Mouse (Mus musculus) forebrain, embryonic 14.5 days (tissue): ENCODE results near the gene F8. TPM values are rescaled to one million over a fixed set of nuclear protein-coding genes. Genes with fewer than 3 reads are reported as not detected.

ENCODE experiments used
- ATAC-seq: fragments of 200-750 bp; cut with Nextera tagmentation; 2 replicates; pipeline ENCODE4 v1.8.0; 2017; ENCODE audit warnings: mild to moderate bottlenecking, moderate library complexity
- DNase-seq: peaks from one replicate; pipeline ENCODE4 v3.0.0-alpha.2; 2015; ENCODE audit warnings: low spot score
- H3K27ac ChIP-seq: fragments of 300-500 bp; sonication (generic); 2 replicates; pipeline ENCODE4 v1.5.1; 2014; ENCODE audit warnings: low read depth, mild to moderate bottlenecking, control low read depth, low read length, moderate library complexity
- H3K27me3 ChIP-seq: fragments of 300-500 bp; sonication (generic); replicated peaks from 2 replicates; pipeline ENCODE4 v1.6.1; 2014; ENCODE audit warnings: low read length, control low read depth, mixed read lengths; ENCODE audit not compliant: control insufficient read depth, insufficient read depth
- H3K36me3 ChIP-seq: fragments of 300-500 bp; sonication (generic); 2 replicates; pipeline ENCODE4 v1.6.1; 2014; ENCODE audit warnings: low read length, control low read depth; ENCODE audit not compliant: control insufficient read depth, insufficient read depth
- H3K4me1 ChIP-seq: fragments of 300-500 bp; sonication (generic); 2 replicates; pipeline ENCODE4 v1.6.1; 2014; ENCODE audit warnings: antibody characterized with exemption, low read length, control low read depth; ENCODE audit not compliant: control insufficient read depth, insufficient read depth
- H3K4me2 ChIP-seq: fragments of 300-500 bp; sonication (generic); 2 replicates; pipeline ENCODE4 v1.6.1; 2014; ENCODE audit warnings: mild to moderate bottlenecking, control low read depth, low read length
- H3K4me3 ChIP-seq: fragments of 300-500 bp; sonication (generic); 2 replicates; pipeline ENCODE4 v1.5.1; 2014; ENCODE audit warnings: low read depth, low read length, control low read depth
- H3K9ac ChIP-seq: fragments of 300-500 bp; sonication (generic); 2 replicates; pipeline ENCODE4 v1.6.1; 2014; ENCODE audit warnings: mild to moderate bottlenecking, low read length, control low read depth, moderate library complexity
- H3K9me3 ChIP-seq: fragments of 300-500 bp; sonication (generic); replicated peaks from 2 replicates; pipeline ENCODE4 v1.6.1; 2016; ENCODE audit warnings: low read length, control low read depth, mixed read lengths; ENCODE audit not compliant: control insufficient read depth
- WGBS: fragments of 180-500 bp; shearing (Covaris S2); extraction: QIAGEN DNeasy Blood & Tissue Kit; methylation state at CpG from one replicate; pipeline ENCODE4 v1.1.7; 2014; 5-methylcytosine and 5-hydroxymethylcytosine counted together
- polyA plus RNA-seq: library from polyadenylated mRNA; unstranded; fragments of >200 nt; fragmentation: Nextera tagmentation; extraction: Ambion mirVana; gene quantifications from 2 replicates; pipeline ENCODE4 v1.2.1, GENCODE M21; 2014

F8 gene
- polyA plus RNA-seq, 1 experiment from 2014 or later: 1.9 TPM

- no peak for ATAC-seq
- H3K9me3 ChIP-seq: no peaks in the 10 kb centered on the region
- H3K27me3 ChIP-seq: no peaks in the 10 kb centered on the region
- no peak overlapping the region for H3K9ac ChIP-seq
- no peak overlapping the region for H3K4me2 ChIP-seq
- no peaks in the 10 kb centered on the region; the same call in 1 of the 2 replicates for H3K4me1 ChIP-seq
- H3K4me3 ChIP-seq: no peak overlapping the region
- no peaks in the 10 kb centered on the region for H3K36me3 ChIP-seq
- H3K27ac ChIP-seq: no peak overlapping the region
- no peak for DNase-seq
Measured at GRCm38 (mm10) chrX:75126893-75127292, 255.5 kb downstream of the F8 start.

- no peaks in the 10 kb centered on the region for H3K36me3 ChIP-seq
- no peak overlapping the region for H3K27ac ChIP-seq
- H3K4me2 ChIP-seq: no peak overlapping the region
- ATAC-seq (no peak), DNase-seq (no peak)
- H3K4me3 ChIP-seq: no peak overlapping the region
- H3K27me3 ChIP-seq: no peaks in the 10 kb centered on the region
- WGBS: 86% methylated on average over 3 of the region's 3 CpGs
- H3K9ac ChIP-seq: no peak overlapping the region
- H3K9me3 ChIP-seq: no peaks in the 10 kb centered on the region
- no peaks in the 10 kb centered on the region; the same call in 1 of the 2 replicates for H3K4me1 ChIP-seq
Measured at GRCm38 (mm10) chrX:75125606-75126005, 256.8 kb downstream of the F8 start.

Other genes starting within 250 kb of the F8 start
- not detected in 2 replicates for gene Smim9, start 218.8 kb downstream of the F8 start, polyA plus RNA-seq
- gene Fundc2, start 216 bp downstream of the F8 start, polyA plus RNA-seq: 40.1 and 40.8 TPM in 2 replicates
- 19.7 and 22.6 TPM in 2 replicates for gene Cmc4, start 34.0 kb upstream of the F8 start, polyA plus RNA-seq
- gene Mtcp1, start 34.0 kb upstream of the F8 start, polyA plus RNA-seq: 6.8 and 9.6 TPM in 2 replicates
- gene Brcc3, start 34.0 kb upstream of the F8 start, polyA plus RNA-seq: 63.1 and 67.7 TPM in 2 replicates
- gene Vbp1, start 131.7 kb upstream of the F8 start, polyA plus RNA-seq: 291 and 336 TPM in 2 replicates
- 16.6 and 20.5 TPM in 2 replicates for gene Rab39b, start 195.6 kb upstream of the F8 start, polyA plus RNA-seq